Mouse (Mus musculus): Measurements from ENCODE around the gene Lin7a. TPM values are rescaled to one million over a fixed set of nuclear protein-coding genes. Genes with fewer than 3 reads are reported as not detected.
A peak's percentile ranks its signal among the peaks of the same experiment; 100 is the strongest.

The Lin7a gene
- total RNA-seq, 2 experiments from 2014 or later: not detected

GRCm38 (mm10) chr10:107248481-107248880, 23.0 kb upstream of the Lin7a start:
- ATAC-seq (replicated peaks; ENCODE audit: low FRiP score, low TSS enrichment, poor library complexity, severe bottlenecking): no peak

GRCm38 (mm10) chr10:107249056-107249455, 22.4 kb upstream of the Lin7a start:
- no peak for ATAC-seq (replicated peaks; ENCODE audit: low FRiP score, low TSS enrichment, poor library complexity, severe bottlenecking)

GRCm38 (mm10) chr10:107249606-107250186, 21.8 kb upstream of the Lin7a start:
- ATAC-seq (replicated peaks; ENCODE audit: low FRiP score, low TSS enrichment, poor library complexity, severe bottlenecking): no peak

- ATAC-seq (replicated peaks; ENCODE audit: low FRiP score, low TSS enrichment, poor library complexity, severe bottlenecking): no peak
Observed at GRCm38 (mm10) chr10:107250346-107251210, 20.9 kb upstream of the Lin7a start.

- ATAC-seq (replicated peaks; ENCODE audit: low FRiP score, low TSS enrichment, poor library complexity, severe bottlenecking): no peak
Observed at GRCm38 (mm10) chr10:107251271-107251670, 20.2 kb upstream of the Lin7a start.

- ATAC-seq (replicated peaks; ENCODE audit: low FRiP score, low TSS enrichment, poor library complexity, severe bottlenecking): no peak
Observed at GRCm38 (mm10) chr10:107251801-107252502, 19.5 kb upstream of the Lin7a start.

- ATAC-seq (replicated peaks; ENCODE audit: low FRiP score, low TSS enrichment, poor library complexity, severe bottlenecking): no peak
Observed at GRCm38 (mm10) chr10:107252503-107252815, 19.0 kb upstream of the Lin7a start.

GRCm38 (mm10) chr10:107253191-107253965, 18.1 kb upstream of the Lin7a start:
- ATAC-seq (replicated peaks; ENCODE audit: low FRiP score, low TSS enrichment, poor library complexity, severe bottlenecking): no peak

- no peak for ATAC-seq (replicated peaks; ENCODE audit: low FRiP score, low TSS enrichment, poor library complexity, severe bottlenecking)
Observed at GRCm38 (mm10) chr10:107254656-107255055, 16.8 kb upstream of the Lin7a start.

GRCm38 (mm10) chr10:107255351-107256050, 16.0 kb upstream of the Lin7a start:
- no peak for ATAC-seq (replicated peaks; ENCODE audit: low FRiP score, low TSS enrichment, poor library complexity, severe bottlenecking)

- ATAC-seq (replicated peaks; ENCODE audit: low FRiP score, low TSS enrichment, poor library complexity, severe bottlenecking): no peak
Observed at GRCm38 (mm10) chr10:107256451-107256960, 15.0 kb upstream of the Lin7a start.

GRCm38 (mm10) chr10:107260428-107260827, 11.1 kb upstream of the Lin7a start:
- ATAC-seq (replicated peaks; ENCODE audit: low FRiP score, low TSS enrichment, poor library complexity, severe bottlenecking): no peak

GRCm38 (mm10) chr10:107272131-107272803, 781 bp downstream of the Lin7a start:
- ATAC-seq (replicated peaks; ENCODE audit: low FRiP score, low TSS enrichment, poor library complexity, severe bottlenecking): no peak

- ATAC-seq (replicated peaks; ENCODE audit: low FRiP score, low TSS enrichment, poor library complexity, severe bottlenecking): no peak
Observed at GRCm38 (mm10) chr10:107272804-107273145, 1.3 kb downstream of the Lin7a start.

GRCm38 (mm10) chr10:107273848-107274247, 2.4 kb downstream of the Lin7a start:
- 0 out of 2 replicates have a peak, but pooled peaks have one; percentile 52 for ATAC-seq (replicated peaks; ENCODE audit: low FRiP score, low TSS enrichment, poor library complexity, severe bottlenecking)

GRCm38 (mm10) chr10:107274785-107275184, 3.3 kb downstream of the Lin7a start:
- 0 out of 2 replicates have a peak, but pooled peaks have one; percentile 55 for ATAC-seq (replicated peaks; ENCODE audit: low FRiP score, low TSS enrichment, poor library complexity, severe bottlenecking)

GRCm38 (mm10) chr10:107276647-107277046, 5.2 kb downstream of the Lin7a start:
- ATAC-seq (replicated peaks; ENCODE audit: low FRiP score, low TSS enrichment, poor library complexity, severe bottlenecking): no peak

GRCm38 (mm10) chr10:107293934-107294664, 22.6 kb downstream of the Lin7a start:
- no peak for ATAC-seq (replicated peaks; ENCODE audit: low FRiP score, low TSS enrichment, poor library complexity, severe bottlenecking)

All from megakaryocyte-erythroid progenitor cell, adult 5-6 weeks (primary cell).